Mouse (Mus musculus) gastrocnemius, postnatal 14 days (tissue): ENCODE results near the gene Add3. TPM values are rescaled to one million over a fixed set of nuclear protein-coding genes. Genes with fewer than 3 reads are reported as not detected.
A peak's percentile ranks its signal among the peaks of the same experiment; 100 is the strongest.

Experiments used
- DNase-seq: peaks from one replicate; pipeline ENCODE4 v3.0.0; 2021; ENCODE audit warnings: mixed read lengths
- intact Hi-C: fragments of 180-260 bp; cut with DNase I; formaldehyde crosslinking; loops from one replicate; pipeline ENCODE4 v1.15.1; 2025; ENCODE audit warnings: low total_unique reads
- long read RNA-seq, 2 experiments: library from polyadenylated mRNA; stranded (forward); transcript quantifications; one replicate each; pipeline ENCODE4 v2.0.0; 2021
- total RNA-seq, 2 experiments: library from RNA; stranded (reverse); gene quantifications; 2 replicates each; pipeline ENCODE4 v1.2.3; 2021

The Add3 gene
- 10 to 100 TPM; 31.6 to 45.4 TPM for total RNA-seq
- long read RNA-seq, experiment 1, full-length matches to known transcripts: 15 of 21 reads
- long read RNA-seq, experiment 1, partial matches to known transcripts: 2 of 21 reads
- long read RNA-seq, experiment 1, other reads (novel, unspliced or antisense): 4 of 21 reads
- long read RNA-seq, experiment 2, full-length matches to known transcripts: 18 of 23 reads
- long read RNA-seq, experiment 2, partial matches to known transcripts: 2 of 23 reads
- long read RNA-seq, experiment 2, other reads (novel, unspliced or antisense): 3 of 23 reads

DNA sequence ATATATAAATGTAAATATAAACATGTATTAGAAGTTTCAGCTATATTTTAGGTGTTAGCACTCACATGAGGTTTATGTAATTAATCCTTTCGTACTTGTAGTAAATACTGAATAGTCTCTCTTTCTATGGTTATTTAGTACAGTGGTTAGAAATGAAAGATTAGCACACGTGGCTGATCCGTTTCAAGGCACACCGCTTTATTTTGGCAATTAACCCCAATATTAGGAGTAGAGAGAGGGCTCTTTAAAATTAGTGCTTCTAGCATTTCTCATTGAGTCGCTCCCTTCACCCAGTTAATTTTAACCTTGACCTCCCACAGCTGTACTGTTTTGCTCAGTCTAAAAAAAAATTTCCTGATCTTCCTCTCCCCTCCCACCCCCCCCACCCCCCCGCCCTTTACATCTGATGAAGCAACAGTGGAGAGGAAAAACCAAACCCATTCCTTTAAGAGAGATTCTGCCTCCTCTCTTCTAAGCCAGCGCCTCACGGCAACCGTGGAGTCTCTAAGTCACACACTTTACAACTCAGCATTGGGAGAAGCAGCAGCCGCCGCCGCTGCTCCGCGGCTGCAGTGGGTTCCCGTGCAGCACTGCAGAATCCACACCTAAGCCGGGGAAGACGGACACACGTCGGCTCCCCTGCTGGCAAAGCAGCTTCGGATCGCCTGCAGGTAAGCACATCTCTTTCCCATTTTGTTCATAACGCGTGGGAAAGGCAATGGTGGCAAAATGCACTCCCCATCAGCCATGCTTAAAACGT lies at the start of gene Add3:
Gene Add3 (plus strand): TSS at position 400 of the 760 bp plus-strand sequence.
- peak; percentile 36 for DNase-seq
- intact Hi-C loops: loop anchor here (10.0 kb wide), 1 partner anchor 185 kb away; no protein-coding TSS in a partner anchor

DNA sequence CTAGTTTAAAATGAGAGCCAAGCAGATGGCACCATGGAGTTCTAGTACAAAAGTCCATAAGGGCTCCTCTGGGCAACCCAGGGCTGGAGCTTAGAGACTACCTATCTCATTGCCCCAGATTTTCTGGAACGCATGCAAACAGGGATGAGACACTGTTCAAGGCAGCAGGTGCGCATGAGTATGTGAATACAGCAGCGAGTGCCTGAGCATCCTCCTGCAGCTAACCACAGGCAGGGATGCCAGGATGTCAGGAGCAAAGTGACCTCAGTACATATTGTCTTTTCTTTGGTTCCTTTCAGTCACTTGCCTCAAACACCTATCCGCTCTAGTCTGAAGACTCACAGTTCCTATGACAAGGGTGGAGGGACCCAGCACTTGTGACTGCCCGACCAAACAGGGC lies 49.6 kb upstream of the Add3 start:
- intact Hi-C loops: no loop called here
- DNase-seq: no peak

DNA sequence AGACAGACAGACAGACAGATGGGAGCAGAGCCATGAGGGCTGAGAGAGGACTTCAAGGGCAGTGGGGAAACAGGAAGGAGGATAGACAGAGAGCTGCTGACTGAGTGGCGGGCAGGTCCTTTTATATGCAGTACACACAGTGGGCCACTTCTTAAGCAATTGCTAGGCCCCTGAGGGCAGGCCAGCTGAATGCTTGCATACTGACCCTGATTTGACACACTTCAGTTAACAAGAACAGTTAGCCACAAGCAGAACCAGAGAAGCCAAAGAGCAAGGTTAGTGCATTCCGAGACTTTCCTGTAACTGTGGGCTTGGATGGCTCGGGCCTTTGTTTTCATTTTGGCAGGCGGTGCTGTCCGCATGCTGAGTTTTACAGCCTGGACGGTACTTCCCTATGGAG lies 48.0 kb upstream of the Add3 start:
- no peak for DNase-seq
- intact Hi-C loops: no loop called here

DNA sequence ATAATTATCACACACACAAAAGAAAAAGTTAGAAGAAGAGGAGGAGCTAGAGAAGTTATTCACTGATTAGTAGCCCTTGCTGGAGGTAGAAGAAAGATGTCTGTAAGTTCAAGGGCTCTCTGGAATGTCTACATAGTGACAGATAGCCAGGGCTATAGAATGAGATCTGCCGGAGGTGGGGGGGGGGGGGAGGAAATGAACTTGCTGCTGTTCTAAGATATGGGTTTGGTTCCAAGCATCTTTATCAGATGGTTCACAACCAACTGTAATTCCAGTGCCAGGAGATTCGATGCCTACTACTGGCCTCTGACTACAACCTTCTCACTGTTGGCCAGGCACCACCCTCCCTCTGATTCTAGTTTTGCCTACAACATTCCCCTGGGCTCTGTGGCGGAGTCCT lies 46.9 kb upstream of the Add3 start:
- no peak for DNase-seq

DNA sequence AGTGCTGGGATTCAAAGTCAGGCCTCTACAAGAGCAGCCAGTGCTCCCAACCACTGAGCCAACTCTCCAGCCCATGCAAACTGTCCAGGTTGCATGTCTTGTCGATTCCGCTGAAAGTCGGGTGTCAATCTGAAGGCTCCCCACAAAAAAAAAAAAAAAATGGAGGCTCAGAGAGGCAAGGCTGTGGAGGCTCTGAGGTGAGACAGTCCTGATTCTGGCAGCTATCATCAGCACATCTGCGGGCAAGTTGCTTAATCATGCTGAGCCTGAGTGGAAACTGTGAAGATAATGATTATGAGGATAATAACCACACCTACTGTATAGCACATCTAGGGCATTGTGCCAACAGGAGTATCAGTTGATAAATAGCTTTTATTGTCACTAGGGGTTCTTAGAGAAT lies 45.6 kb upstream of the Add3 start:
- intact Hi-C loops: no loop called here
- DNase-seq: no peak

More for the DNA sequence above, 46.9 kb upstream of the Add3 start:
- intact Hi-C loops: no loop called here

DNA sequence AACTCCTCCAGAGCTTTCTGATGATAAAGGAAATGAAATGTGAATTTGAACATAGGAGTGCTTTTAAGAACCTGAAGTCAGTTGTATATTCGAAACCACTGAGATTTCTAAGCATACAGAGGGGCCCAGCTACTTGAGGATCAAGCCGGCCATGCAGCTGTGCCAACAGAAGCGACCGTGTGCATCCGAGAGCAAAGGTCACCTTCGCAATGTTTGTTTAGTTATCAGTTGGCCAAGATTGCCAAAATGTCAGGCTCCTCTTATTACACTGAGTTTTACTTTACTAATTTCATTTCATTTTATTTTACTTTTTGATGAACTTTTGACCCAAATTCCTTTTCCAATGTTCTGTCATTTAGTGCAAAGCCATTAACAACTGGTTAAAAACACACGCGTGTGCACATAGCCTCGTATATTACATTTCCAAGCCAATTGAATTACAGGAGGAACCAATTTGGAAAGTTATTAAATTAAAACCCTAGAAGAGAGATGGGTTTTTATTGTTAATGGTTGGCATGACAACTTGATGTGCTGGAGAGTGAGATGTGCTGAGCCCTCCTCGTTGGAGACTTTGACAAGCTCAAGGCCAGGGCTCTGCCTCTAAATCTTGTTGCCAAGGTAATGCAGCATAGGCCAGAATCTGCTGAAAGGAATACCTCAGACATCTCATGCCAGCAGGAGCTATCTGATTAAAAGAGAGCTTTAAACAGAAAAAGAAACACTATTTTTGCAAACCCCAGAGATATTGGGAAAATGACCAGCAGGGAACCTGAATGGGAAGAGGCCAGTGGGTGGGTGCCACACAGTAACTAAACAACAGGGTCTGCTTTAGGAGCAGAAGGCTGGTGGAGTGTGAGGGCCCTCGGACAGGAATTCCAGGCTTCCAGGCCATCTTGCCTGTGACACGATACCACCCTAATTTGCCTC lies 38.6 kb upstream of the Add3 start:
- DNase-seq: no peak
- intact Hi-C loops: no loop called here

DNA sequence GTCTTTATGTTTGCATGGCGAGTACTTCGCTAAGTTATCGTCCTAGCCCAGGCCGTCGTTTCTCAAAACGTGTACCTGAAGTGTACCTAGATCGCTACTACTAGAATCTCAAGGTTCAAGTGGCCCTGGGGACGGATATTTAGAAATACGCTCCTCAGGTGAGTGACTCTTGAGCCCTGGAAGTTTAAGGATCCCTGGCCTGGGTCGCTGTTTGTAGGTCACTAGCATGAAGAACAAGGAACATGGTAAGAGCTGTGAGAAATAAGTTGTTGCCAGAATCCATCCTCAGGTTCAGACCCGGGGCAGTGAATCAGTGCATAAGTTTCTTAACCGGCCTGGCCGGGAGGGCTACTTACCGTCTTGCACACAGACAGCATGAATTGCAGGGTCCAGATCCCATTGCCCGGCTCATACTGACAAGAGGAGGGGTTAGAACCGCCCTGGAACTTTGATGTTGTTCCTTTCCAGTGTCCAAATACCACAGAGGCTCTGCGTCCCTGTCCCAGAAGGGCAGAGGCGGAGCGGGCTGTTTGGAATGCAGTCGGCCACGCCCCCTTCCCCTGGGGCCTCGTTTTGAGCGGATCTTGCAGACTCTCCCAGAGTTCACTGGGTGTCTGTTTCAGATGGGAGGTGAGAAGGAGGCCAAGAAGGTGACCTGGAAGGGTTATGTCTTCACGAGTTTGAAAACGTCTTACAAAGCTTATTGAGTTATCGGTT lies 34.7 kb upstream of the Add3 start:
- intact Hi-C loops: no loop called here
- peak; percentile 60 for DNase-seq

DNA sequence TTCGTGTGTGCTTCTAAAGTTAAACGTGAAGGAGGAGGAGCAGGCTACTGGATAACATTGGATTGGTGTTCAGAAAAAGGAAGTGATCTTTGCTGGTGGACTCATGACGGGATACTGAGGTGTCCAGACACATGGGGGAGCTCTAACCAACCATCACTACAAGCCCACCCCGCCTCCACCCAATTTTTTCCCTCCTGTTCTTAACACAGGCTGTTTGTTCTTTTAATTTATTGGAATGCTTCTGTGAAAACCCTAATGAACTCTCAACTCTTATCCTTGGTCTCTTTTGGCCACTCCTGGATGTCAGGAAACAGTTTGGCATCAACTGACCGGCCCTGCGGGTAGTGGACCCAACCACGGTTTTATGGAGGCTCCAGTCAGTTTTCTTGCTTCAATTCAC lies 33.3 kb upstream of the Add3 start:
- no peak for DNase-seq

DNA sequence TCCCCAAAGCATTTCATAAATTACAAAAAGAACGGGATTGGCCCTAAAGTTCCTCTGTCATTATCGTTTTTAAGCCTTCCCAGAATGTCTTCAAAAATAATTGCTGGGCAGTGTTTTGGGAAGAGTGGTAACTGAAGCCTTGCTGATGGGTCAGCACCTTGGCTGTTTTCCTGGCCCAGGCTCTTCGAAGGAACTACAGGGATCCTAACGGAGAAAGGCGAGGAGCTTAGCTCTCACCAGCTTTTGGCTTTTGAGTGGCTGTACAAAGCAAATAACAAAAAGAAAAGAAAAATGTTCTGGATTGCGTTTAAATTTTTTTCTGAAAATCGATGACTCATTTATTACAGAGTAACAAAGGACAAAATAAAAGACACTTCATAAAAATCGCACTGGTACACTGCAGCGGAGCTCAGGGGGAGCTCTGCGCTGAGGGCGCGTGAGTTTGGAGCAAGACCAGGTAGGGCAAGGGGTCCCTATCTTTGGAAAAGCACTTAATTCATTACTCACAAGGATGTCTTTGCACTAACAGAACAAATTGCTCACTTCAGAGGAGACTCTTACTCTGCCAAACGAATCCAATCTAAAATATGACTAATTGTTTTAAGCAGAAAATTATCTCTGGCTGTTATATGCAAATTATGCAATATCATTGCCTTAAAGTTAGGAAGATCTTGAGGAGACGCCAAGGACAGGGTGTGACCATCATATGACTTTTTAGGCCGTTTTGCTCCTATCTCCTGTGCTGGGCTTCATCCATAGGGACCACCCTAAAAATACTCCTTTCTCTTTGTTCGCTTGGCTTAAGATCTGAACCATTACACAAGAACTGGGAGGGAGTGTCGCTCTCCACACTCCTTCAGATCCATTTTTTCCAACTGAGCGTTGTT lies 32.6 kb upstream of the Add3 start:
- intact Hi-C loops: no loop called here
- no peak for DNase-seq

More for the DNA sequence above, 33.3 kb upstream of the Add3 start:
- intact Hi-C loops: no loop called here

DNA sequence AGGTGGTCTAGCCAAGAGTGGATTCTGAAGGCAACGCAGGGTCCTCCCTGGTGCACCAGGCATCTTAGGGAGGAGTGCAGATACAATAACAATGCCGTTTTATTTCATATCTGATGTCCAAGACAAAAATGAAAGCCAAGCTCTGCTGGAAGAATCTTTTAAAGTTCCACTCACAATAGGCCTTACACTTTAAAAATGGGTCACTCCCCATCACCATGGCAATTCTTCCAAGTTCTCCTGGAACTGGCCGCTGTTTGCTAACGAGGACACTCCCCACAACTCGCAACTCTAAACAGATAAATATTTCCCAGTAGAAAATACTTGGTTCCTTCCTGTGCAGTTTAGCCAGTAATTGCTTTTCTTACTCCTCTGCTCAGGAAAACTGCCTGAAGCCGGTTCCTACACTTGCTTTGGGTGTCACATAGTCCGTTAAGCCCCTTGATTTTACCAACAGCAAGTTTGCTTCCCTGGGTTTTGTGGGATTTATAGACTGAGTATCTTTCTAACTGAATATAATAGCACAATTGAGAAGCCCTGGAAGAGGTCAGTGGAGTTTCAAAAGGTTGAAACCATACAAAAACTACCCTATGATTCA lies 28.1 kb upstream of the Add3 start:
- no peak for DNase-seq
- intact Hi-C loops: no loop called here

DNA sequence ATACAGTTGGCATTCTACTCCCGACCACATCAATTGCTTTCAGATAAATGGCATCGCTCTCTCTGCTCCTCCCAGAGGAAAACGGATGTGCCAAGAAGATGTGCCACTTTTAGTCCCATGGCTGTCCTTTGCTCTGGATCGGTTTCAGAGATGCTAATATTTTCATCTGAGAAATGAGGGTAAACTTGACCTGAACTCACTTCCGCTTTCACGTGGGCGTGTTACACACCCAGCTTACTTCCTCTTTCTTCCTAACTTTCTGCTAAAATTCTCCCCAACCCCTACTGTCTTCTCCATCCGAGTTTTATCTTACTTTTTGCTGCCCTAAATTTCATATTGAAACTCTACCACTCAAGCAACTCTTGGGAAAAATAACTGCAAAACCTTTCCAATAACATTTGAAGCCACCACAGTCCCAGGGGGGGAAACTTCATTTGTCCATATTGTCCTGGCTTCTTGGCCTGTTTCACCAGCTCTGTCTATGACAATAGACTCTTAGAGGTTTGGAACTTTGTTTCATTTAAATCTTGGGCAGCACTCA lies 20.9 kb upstream of the Add3 start:
- intact Hi-C loops: loop anchor here (5.0 kb wide), 1 partner anchor 37 kb away; no protein-coding TSS in a partner anchor
- DNase-seq: no peak

DNA sequence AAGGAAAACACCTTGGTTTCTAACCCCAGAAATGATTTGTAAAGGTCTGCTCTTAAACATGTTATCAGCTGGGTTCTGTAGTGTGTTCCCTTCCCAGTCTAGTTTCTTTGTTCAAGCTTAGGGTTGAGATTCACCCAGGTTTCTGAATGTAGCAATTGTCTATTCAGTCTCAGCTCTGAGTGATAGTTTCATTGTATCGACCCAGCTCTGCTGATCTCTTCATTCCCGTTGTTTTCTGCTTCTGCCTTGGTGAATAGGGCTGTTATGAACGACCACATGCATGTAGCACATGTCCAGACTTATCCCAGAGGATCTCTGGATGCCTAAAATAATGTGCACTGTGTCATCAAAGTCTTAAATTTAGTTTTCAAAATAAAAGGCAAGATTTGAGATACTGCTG lies 19.8 kb upstream of the Add3 start:
- intact Hi-C loops: loop anchor here (10.0 kb wide), 1 partner anchor 106 kb away; no protein-coding TSS in a partner anchor
- DNase-seq: no peak

DNA sequence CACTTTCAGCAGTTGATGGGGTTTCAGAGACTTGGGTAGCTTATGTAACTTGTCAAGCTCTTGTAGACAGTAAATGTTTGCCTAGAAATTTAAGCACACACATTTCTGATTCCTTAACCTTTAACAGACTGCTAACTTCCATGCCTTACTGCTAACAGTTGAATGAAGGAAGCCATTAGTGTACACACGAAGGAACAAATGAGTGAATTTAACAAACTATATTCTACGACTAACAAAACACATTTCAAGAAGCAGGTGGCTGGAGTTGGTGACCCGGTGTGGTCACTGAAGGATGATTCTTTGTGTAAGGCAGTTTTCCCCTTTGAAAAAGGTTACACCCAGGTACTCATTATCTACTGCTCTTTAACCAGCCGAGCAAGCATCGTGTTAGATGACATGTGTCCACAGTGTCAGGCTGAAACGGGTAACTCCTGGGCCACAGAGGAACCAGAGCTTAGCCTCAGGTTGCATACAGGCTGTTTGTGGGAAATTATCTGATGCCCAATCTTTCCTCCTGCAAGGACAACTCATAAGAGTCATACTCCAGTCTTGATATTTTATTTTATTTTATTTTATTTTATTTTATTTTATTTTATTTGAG lies 17.5 kb upstream of the Add3 start:
- no peak for DNase-seq
- intact Hi-C loops: loop anchor here (10.0 kb wide), 1 partner anchor 108 kb away; no protein-coding TSS in a partner anchor

DNA sequence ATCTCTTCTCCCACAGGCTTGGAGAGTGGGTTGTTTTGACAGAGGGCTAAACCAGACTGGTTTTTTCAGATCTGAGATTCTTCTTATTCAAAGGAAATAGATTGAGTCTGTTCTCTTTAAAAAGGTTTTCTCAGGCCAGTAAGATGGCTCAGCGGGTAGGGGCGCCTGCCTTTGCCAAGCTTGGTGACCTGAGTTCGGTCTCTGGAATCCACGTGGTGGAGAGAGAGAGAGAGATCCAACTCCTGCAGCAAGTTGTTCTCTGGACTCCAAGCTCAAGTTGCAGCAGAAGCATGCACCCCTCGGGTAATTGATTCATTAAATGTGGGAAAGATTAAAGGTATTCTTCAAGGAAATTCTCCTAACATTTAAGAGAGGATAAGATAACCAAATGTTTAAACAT lies 16.9 kb upstream of the Add3 start:
- intact Hi-C loops: loop anchor here (10.0 kb wide), 1 partner anchor 108 kb away; no protein-coding TSS in a partner anchor

DNA sequence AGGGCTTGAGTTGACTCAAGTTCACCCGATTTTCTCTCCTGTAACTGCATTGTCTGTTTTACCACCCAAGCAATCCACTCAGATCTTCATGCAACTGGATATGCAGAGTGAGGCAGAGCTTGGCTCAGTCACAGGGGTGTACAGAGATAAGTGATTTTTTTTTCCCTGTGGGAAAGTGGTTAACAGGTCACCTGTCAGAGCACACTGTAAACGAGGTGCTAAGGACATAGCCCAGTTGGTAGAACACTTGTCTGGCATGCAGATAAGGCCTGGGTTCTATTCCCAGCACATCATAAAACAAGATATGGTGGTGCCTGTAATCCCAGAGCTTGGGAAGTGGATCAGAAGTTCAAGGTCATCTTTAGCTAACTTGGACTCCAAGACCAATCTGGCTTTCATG lies 14.6 kb upstream of the Add3 start:
- no peak for DNase-seq
- intact Hi-C loops: loop anchor here (10.0 kb wide), 1 partner anchor 111 kb away; no protein-coding TSS in a partner anchor

More for the DNA sequence above, 16.9 kb upstream of the Add3 start:
- no peak for DNase-seq

DNA sequence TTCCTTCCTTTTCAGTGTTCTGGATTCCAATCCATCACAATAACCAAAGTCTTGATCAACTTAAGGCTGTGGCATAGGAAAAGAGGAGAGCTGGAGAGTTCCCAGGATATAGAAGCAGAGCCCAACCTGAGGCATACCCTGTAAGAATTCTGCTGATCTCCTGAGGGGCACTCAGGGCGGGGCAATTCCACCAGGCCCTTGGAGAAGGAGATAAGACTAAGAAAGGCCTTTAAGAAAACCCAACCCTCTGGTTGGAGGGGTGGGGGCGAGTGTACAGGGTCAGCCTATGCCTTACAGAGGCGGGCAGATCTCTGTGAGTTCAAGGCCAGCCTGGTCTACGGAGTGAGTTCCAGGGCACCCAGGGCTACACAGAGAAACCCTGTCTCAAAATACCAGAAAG lies 13.7 kb upstream of the Add3 start:
- DNase-seq: no peak
- intact Hi-C loops: loop anchor here (10.0 kb wide), 1 partner anchor 112 kb away; no protein-coding TSS in a partner anchor
